Mouse (Mus musculus) ES-E14 (cell line): ENCODE data around the gene Gm9844.

Source experiments
- CHD2 ChIP-seq: IDR thresholded peaks from 2 replicates; pipeline ENCODE4 v1.6.1; 2014; ENCODE audit warnings: mild to moderate bottlenecking, low read depth, low read length, inconsistent platforms
- HCFC1 ChIP-seq: IDR thresholded peaks from 2 replicates; pipeline ENCODE4 v1.6.1; 2012; ENCODE audit warnings: low read length, inconsistent platforms, borderline replicate concordance; ENCODE audit not compliant: insufficient read depth
- MAFK ChIP-seq: IDR thresholded peaks from 2 replicates; pipeline ENCODE4 v1.6.1; 2014; ENCODE audit warnings: mild to moderate bottlenecking, low read depth, low read length, inconsistent platforms; ENCODE audit not compliant: insufficient read depth
- ZC3H11A ChIP-seq: IDR thresholded peaks from 2 replicates; pipeline ENCODE4 v1.6.1; 2012; ENCODE audit warnings: low read depth, mild to moderate bottlenecking, inconsistent platforms, low read length, borderline replicate concordance
- ZNF384 ChIP-seq: IDR thresholded peaks from 2 replicates; pipeline ENCODE4 v1.6.1; 2012; ENCODE audit warnings: low read depth, low read length, inconsistent platforms

DNA sequence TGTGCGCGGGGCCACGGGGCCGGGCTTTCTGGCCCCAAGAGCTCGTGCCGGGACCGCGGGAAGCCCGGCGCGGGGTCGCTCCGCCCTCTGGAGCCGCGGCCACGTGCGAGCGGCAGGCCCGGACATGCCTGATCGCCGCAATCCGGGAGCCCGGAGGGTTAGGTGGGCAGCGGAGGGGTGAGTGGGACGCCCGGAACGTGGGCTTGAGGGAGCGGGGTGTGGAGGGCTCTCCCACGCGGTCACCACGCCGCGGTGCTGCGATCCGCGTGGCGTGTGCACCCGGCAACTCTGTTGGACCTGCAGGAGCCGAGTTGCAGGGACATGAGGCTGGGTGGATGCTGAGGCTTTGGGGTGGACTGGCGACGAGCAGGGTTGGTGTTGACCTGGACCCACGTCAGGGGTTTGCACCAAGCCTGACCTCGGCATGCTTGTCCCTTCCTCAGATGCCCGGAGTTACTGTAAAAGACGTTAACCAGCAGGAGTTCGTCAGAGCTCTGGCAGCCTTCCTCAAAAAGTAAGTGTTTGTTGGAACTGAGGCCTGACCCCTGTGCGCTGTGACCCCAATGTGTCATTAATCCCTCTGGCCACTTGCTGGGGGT is 22.8 kb downstream of the Gm9844 start:
- TF ChIP-seq HCFC1 (no peak), MAFK (no peak), ZC3H11A (no peak), ZNF384 (no peak), CHD2 (no peak)
